19 mouse cellular contexts compared by ENCODE assay signal in genomic region chr6:83485854-83486253, GRCm38 (mm10). TPM values are rescaled to one million over a fixed set of nuclear protein-coding genes. Genes with fewer than 3 reads are reported as not detected.
A peak's percentile ranks its signal among the peaks of the same experiment; 100 is the strongest.
DNase-seq lines count a peak whose midpoint lies in the region; ATAC-seq and TF ChIP-seq lines count a peak whose summit lies in the region.
"Had no signal": no experiment of that assay in that cellular context is flagged by ENCODE, and none has a peak within 500 bp of the region (broad histone marks: within the 10 kb centered on the region; RNA-seq: fewer than 3 reads in every experiment).

No protein-coding gene starts in this region.

- peaks cover 4% of the 10 kb centered on the region; the same call in 1 of the 2 replicates for H3K4me1 ChIP-seq in forebrain, embryonic 15.5 days
- H3K4me1 ChIP-seq in forebrain, embryonic 12.5 days = no peaks in the 10 kb centered on the region
- no peaks in the 10 kb centered on the region for H3K4me1 ChIP-seq in hindbrain, embryonic 16.5 days (ENCODE audit: control insufficient read depth, insufficient read depth, low read depth, low read length)
- no peaks in the 10 kb centered on the region for H3K4me1 ChIP-seq in hindbrain, embryonic 12.5 days
- peaks cover 6% of the 10 kb centered on the region; the same call in 1 of the 2 replicates for H3K4me1 ChIP-seq in lung, postnatal 0 days (ENCODE audit: insufficient read depth, low read depth, low read length)
- no peaks in the 10 kb centered on the region for H3K4me1 ChIP-seq in intestine, postnatal 0 days (replicated peaks; ENCODE audit: control insufficient read depth, insufficient read depth, low read length)
- H3K4me1 ChIP-seq: midbrain, embryonic 15.5 days; neural tube, embryonic 13.5 days had no signal

- peaks cover 68% of the 10 kb centered on the region for H3K36me3 ChIP-seq in forebrain, embryonic 15.5 days
- peaks cover 89% of the 10 kb centered on the region for H3K36me3 ChIP-seq in forebrain, embryonic 12.5 days (replicated peaks)
- H3K36me3 ChIP-seq in hindbrain, embryonic 16.5 days (ENCODE audit: control insufficient read depth, insufficient read depth, low read length) = peaks cover 22% of the 10 kb centered on the region
- H3K36me3 ChIP-seq in hindbrain, embryonic 12.5 days = peaks cover 88% of the 10 kb centered on the region
- H3K36me3 ChIP-seq in lung, postnatal 0 days (ENCODE audit: insufficient read depth, low read length) = peaks cover 14% of the 10 kb centered on the region; the same call in 1 of the 2 replicates
- H3K36me3 ChIP-seq in intestine, postnatal 0 days (ENCODE audit: control insufficient read depth, insufficient read depth) = peaks cover 62% of the 10 kb centered on the region

- H3K27me3 ChIP-seq in forebrain, embryonic 15.5 days = no peaks in the 10 kb centered on the region
- H3K27me3 ChIP-seq in forebrain, embryonic 12.5 days = no peaks in the 10 kb centered on the region
- H3K27me3 ChIP-seq in hindbrain, embryonic 16.5 days (replicated peaks; ENCODE audit: control insufficient read depth, insufficient read depth, low read length) = no peaks in the 10 kb centered on the region
- no peaks in the 10 kb centered on the region for H3K27me3 ChIP-seq in hindbrain, embryonic 12.5 days
- H3K27me3 ChIP-seq in lung, postnatal 0 days (replicated peaks; ENCODE audit: insufficient read depth, low read length) = no peaks in the 10 kb centered on the region
- H3K27me3 ChIP-seq in intestine, postnatal 0 days (replicated peaks; ENCODE audit: control insufficient read depth, insufficient read depth, low read length) = no peaks in the 10 kb centered on the region
- H3K27me3 ChIP-seq: embryonic facial prominence, embryonic 13.5 days; midbrain, embryonic 15.5 days; neural tube, embryonic 13.5 days had no signal

- ATAC-seq in forebrain, embryonic 15.5 days (replicated peaks) = peak; percentile 58
- no peak for ATAC-seq in forebrain, embryonic 12.5 days (ENCODE audit: low FRiP score)
- ATAC-seq in hindbrain, embryonic 16.5 days = peak; percentile 78
- ATAC-seq in hindbrain, embryonic 12.5 days (ENCODE audit: low FRiP score) = no peak
- ATAC-seq in lung, postnatal 0 days = peak; percentile 64
- no peak for ATAC-seq in intestine, postnatal 0 days
- ATAC-seq: liver, postnatal 0 days; midbrain, embryonic 15.5 days had no signal

- TF ChIP-seq EP300 in lung, postnatal 0 days (IDR thresholded peaks at IDR 0.05) = peak; percentile 76

- peak; percentile 78 for DNase-seq in brain, embryonic 14.5 days (ENCODE audit: low read depth)
- DNase-seq in lung, postnatal 0 days (ENCODE audit: low spot score) = peak; percentile 88
- no peak for DNase-seq in thymus, postnatal 36 days
- DNase-seq: adrenal gland, adult 8-10 months; B cell, adult 2 months; gastrocnemius, postnatal 36 days; kidney, adult 8-10 months; liver, postnatal 0 days; spleen, adult 18-20 months had no signal

- TF ChIP-seq POLR2A in brain, embryonic 14.5 days (IDR thresholded peaks at IDR 0.05; ENCODE audit: borderline replicate concordance, extremely low read depth, insufficient read depth, insufficient read length, poor library complexity, severe bottlenecking) = no peak

- H3K4me2 ChIP-seq in forebrain, embryonic 15.5 days (replicated peaks) = no peak overlapping the region
- no peak overlapping the region for H3K4me2 ChIP-seq in forebrain, embryonic 12.5 days
- H3K4me2 ChIP-seq in hindbrain, embryonic 16.5 days (ENCODE audit: low read length) = no peak overlapping the region
- H3K4me2 ChIP-seq in hindbrain, embryonic 12.5 days (replicated peaks) = no peak overlapping the region
- H3K4me2 ChIP-seq in lung, postnatal 0 days (replicated peaks; ENCODE audit: low read depth, low read length) = no peak overlapping the region
- no peak overlapping the region for H3K4me2 ChIP-seq in intestine, postnatal 0 days (replicated peaks; ENCODE audit: low read depth)
- H3K4me2 ChIP-seq: embryonic facial prominence, embryonic 13.5 days; midbrain, embryonic 15.5 days; neural tube, embryonic 13.5 days had no signal

- H3K4me3 ChIP-seq in forebrain, embryonic 15.5 days = no peak overlapping the region
- no peak overlapping the region for H3K4me3 ChIP-seq in forebrain, embryonic 12.5 days (replicated peaks)
- no peak overlapping the region for H3K4me3 ChIP-seq in hindbrain, embryonic 16.5 days (ENCODE audit: low read length)
- no peak overlapping the region for H3K4me3 ChIP-seq in hindbrain, embryonic 12.5 days
- H3K4me3 ChIP-seq in lung, postnatal 0 days (ENCODE audit: low read depth, low read length) = no peak overlapping the region
- H3K4me3 ChIP-seq in intestine, postnatal 0 days (ENCODE audit: low read depth, low read length) = no peak overlapping the region
- H3K4me3 ChIP-seq: embryonic facial prominence, embryonic 13.5 days; left cerebral cortex, adult 2 months; midbrain, embryonic 15.5 days; neural tube, embryonic 13.5 days had no signal

- H3K27ac ChIP-seq in forebrain, embryonic 15.5 days (replicated peaks) = peak overlapping the region; percentile 43; the same call in 1 of the 2 replicates
- no peak overlapping the region for H3K27ac ChIP-seq in forebrain, embryonic 12.5 days
- H3K27ac ChIP-seq in hindbrain, embryonic 16.5 days (ENCODE audit: low read depth, low read length) = no peak overlapping the region
- H3K27ac ChIP-seq in hindbrain, embryonic 12.5 days = no peak overlapping the region
- peak overlapping the region; percentile 55 for H3K27ac ChIP-seq in lung, postnatal 0 days (ENCODE audit: low read length)
- H3K27ac ChIP-seq in intestine, postnatal 0 days (ENCODE audit: low read depth, low read length) = no peak overlapping the region
- H3K27ac ChIP-seq: embryonic facial prominence, embryonic 13.5 days; left cerebral cortex, adult 2 months; midbrain, embryonic 15.5 days; neural tube, embryonic 13.5 days; stomach, postnatal 0 days had no signal

- TF ChIP-seq CTCF in brain, embryonic 14.5 days (IDR thresholded peaks at IDR 0.05; ENCODE audit: borderline replicate concordance, extremely low read depth, insufficient read depth, insufficient read length) = no peak
- no peak for TF ChIP-seq CTCF in lung, postnatal 0 days (IDR thresholded peaks at IDR 0.05)
- no peak for TF ChIP-seq CTCF in intestine, postnatal 0 days (IDR thresholded peaks at IDR 0.05; ENCODE audit: low read depth)

- WGBS in forebrain, embryonic 15.5 days = 42% methylated on average over 4 of the region's 4 CpGs
- WGBS in forebrain, embryonic 12.5 days = 71% methylated on average over 4 of the region's 4 CpGs
- WGBS in hindbrain, embryonic 16.5 days = 56% methylated on average over 4 of the region's 4 CpGs
- 67% methylated on average over 4 of the region's 4 CpGs for WGBS in hindbrain, embryonic 12.5 days
- 45% methylated on average over 4 of the region's 4 CpGs for WGBS in lung, postnatal 0 days
- WGBS in intestine, postnatal 0 days = 73% methylated on average over 4 of the region's 4 CpGs

- no peak overlapping the region for H3K9ac ChIP-seq in forebrain, embryonic 15.5 days (replicated peaks)
- H3K9ac ChIP-seq in forebrain, embryonic 12.5 days = no peak overlapping the region
- no peak overlapping the region for H3K9ac ChIP-seq in hindbrain, embryonic 16.5 days (ENCODE audit: low read depth, low read length)
- no peak overlapping the region for H3K9ac ChIP-seq in hindbrain, embryonic 12.5 days
- no peak overlapping the region for H3K9ac ChIP-seq in lung, postnatal 0 days (replicated peaks; ENCODE audit: low read depth)
- H3K9ac ChIP-seq in intestine, postnatal 0 days (ENCODE audit: low read depth, low read length) = no peak overlapping the region
- H3K9ac ChIP-seq: embryonic facial prominence, embryonic 13.5 days; liver, postnatal 0 days; midbrain, embryonic 15.5 days; neural tube, embryonic 13.5 days had no signal

- no peaks in the 10 kb centered on the region for H3K9me3 ChIP-seq in forebrain, embryonic 15.5 days
- H3K9me3 ChIP-seq in forebrain, embryonic 12.5 days = no peaks in the 10 kb centered on the region
- no peaks in the 10 kb centered on the region for H3K9me3 ChIP-seq in hindbrain, embryonic 16.5 days (ENCODE audit: control insufficient read depth, low read length)
- no peaks in the 10 kb centered on the region for H3K9me3 ChIP-seq in hindbrain, embryonic 12.5 days (replicated peaks)
- no peaks in the 10 kb centered on the region for H3K9me3 ChIP-seq in lung, postnatal 0 days (ENCODE audit: low read length)
- no peaks in the 10 kb centered on the region for H3K9me3 ChIP-seq in intestine, postnatal 0 days (ENCODE audit: control insufficient read depth)
- H3K9me3 ChIP-seq: embryonic facial prominence, embryonic 13.5 days; midbrain, embryonic 15.5 days; neural tube, embryonic 13.5 days had no signal

RNA-seq across cellular contexts. Expression of gene Dguok, which starts 20.9 kb away (rescaled TPM):
- polyA plus RNA-seq in forebrain, embryonic 15.5 days (2015; fragmentation: Nextera tagmentation; extraction: Ambion mirVana) = 71.2 and 72.2 TPM in 2 replicates
- 56.3 and 64.7 TPM in 2 replicates for polyA plus RNA-seq in forebrain, embryonic 12.5 days (2016; fragmentation: Nextera tagmentation; extraction: Ambion mirVana)
- 68.0 and 69.6 TPM in 2 replicates for polyA plus RNA-seq in hindbrain, embryonic 16.5 days (2015; fragmentation: Nextera tagmentation; extraction: Ambion mirVana)
- polyA plus RNA-seq in hindbrain, embryonic 12.5 days (2016; fragmentation: Nextera tagmentation; extraction: Ambion mirVana) = 64.3 and 64.5 TPM in 2 replicates
- 66.6 and 91.6 TPM in 2 replicates for polyA plus RNA-seq in brain, embryonic 14.5 days (2012; rRNA removed)
- 71.8 and 75.3 TPM in 2 replicates for polyA plus RNA-seq in lung, postnatal 0 days (2015; fragmentation: Nextera tagmentation; extraction: Ambion mirVana)
- polyA plus RNA-seq in intestine, postnatal 0 days (2015; fragmentation: Nextera tagmentation; extraction: Ambion mirVana) = 30.9 and 33.7 TPM in 2 replicates

RNA-seq across cellular contexts. Expression of gene Tet3, which starts 27.0 kb away (rescaled TPM):
- polyA plus RNA-seq in forebrain, embryonic 15.5 days (2015; fragmentation: Nextera tagmentation; extraction: Ambion mirVana) = 71.3 and 73.7 TPM in 2 replicates
- polyA plus RNA-seq in forebrain, embryonic 12.5 days (2016; fragmentation: Nextera tagmentation; extraction: Ambion mirVana) = 62.7 and 74.3 TPM in 2 replicates
- 51.4 and 62.2 TPM in 2 replicates for polyA plus RNA-seq in hindbrain, embryonic 16.5 days (2015; fragmentation: Nextera tagmentation; extraction: Ambion mirVana)
- 63.3 and 63.9 TPM in 2 replicates for polyA plus RNA-seq in hindbrain, embryonic 12.5 days (2016; fragmentation: Nextera tagmentation; extraction: Ambion mirVana)
- 21.3 and 36.2 TPM in 2 replicates for polyA plus RNA-seq in brain, embryonic 14.5 days (2012; rRNA removed)
- polyA plus RNA-seq in lung, postnatal 0 days (2015; fragmentation: Nextera tagmentation; extraction: Ambion mirVana) = 30.0 and 30.5 TPM in 2 replicates
- 28.1 and 34.3 TPM in 2 replicates for polyA plus RNA-seq in intestine, postnatal 0 days (2015; fragmentation: Nextera tagmentation; extraction: Ambion mirVana)

RNA-seq across cellular contexts. Expression of gene Actg2, which starts 50.2 kb away (rescaled TPM):
- polyA plus RNA-seq in forebrain, embryonic 15.5 days (2015; fragmentation: Nextera tagmentation; extraction: Ambion mirVana) = 1.1 TPM in 2 replicates
- 2.2 and 4.3 TPM in 2 replicates for polyA plus RNA-seq in forebrain, embryonic 12.5 days (2016; fragmentation: Nextera tagmentation; extraction: Ambion mirVana)
- polyA plus RNA-seq in hindbrain, embryonic 16.5 days (2015; fragmentation: Nextera tagmentation; extraction: Ambion mirVana) = 3.4 and 3.5 TPM in 2 replicates
- 2.5 and 3.9 TPM in 2 replicates for polyA plus RNA-seq in hindbrain, embryonic 12.5 days (2016; fragmentation: Nextera tagmentation; extraction: Ambion mirVana)
- 1.5 and 1.9 TPM in 2 replicates for polyA plus RNA-seq in brain, embryonic 14.5 days (2012; rRNA removed)
- 107 and 121 TPM in 2 replicates for polyA plus RNA-seq in lung, postnatal 0 days (2015; fragmentation: Nextera tagmentation; extraction: Ambion mirVana)
- 2,265 and 2,375 TPM in 2 replicates for polyA plus RNA-seq in intestine, postnatal 0 days (2015; fragmentation: Nextera tagmentation; extraction: Ambion mirVana)

Comparison
In these comparisons a context has a peak if more than half of its experiments do, and no peak if none do; other contexts are left out.
1. ATAC-seq: peak in forebrain, embryonic 15.5 days (single experiment), hindbrain, embryonic 16.5 days (single experiment) and lung, postnatal 0 days (single experiment); none in forebrain, embryonic 12.5 days (single experiment), hindbrain, embryonic 12.5 days (single experiment) and intestine, postnatal 0 days (single experiment).
2. H3K27ac ChIP-seq: peak in forebrain, embryonic 15.5 days (single experiment) and lung, postnatal 0 days (single experiment); none in forebrain, embryonic 12.5 days (single experiment), hindbrain, embryonic 16.5 days (single experiment), hindbrain, embryonic 12.5 days (single experiment) and intestine, postnatal 0 days (single experiment).
3. DNase-seq: peak in brain, embryonic 14.5 days (single experiment) and lung, postnatal 0 days (single experiment); none in thymus, postnatal 36 days (0 of 2).
4. RNA of gene Actg2, which starts 50.2 kb away (polyA plus RNA-seq): 2,265 to 2,375 TPM in intestine, postnatal 0 days and 107 to 121 TPM in lung, postnatal 0 days; 2.2 to 4.3 TPM in forebrain, embryonic 12.5 days, 3.4 to 3.5 TPM in hindbrain, embryonic 16.5 days, 2.5 to 3.9 TPM in hindbrain, embryonic 12.5 days, 1.5 to 1.9 TPM in brain, embryonic 14.5 days and 1.1 TPM in forebrain, embryonic 15.5 days; every median in the first group is over 10 times any median in the second.